In the genomic region with DNA sequence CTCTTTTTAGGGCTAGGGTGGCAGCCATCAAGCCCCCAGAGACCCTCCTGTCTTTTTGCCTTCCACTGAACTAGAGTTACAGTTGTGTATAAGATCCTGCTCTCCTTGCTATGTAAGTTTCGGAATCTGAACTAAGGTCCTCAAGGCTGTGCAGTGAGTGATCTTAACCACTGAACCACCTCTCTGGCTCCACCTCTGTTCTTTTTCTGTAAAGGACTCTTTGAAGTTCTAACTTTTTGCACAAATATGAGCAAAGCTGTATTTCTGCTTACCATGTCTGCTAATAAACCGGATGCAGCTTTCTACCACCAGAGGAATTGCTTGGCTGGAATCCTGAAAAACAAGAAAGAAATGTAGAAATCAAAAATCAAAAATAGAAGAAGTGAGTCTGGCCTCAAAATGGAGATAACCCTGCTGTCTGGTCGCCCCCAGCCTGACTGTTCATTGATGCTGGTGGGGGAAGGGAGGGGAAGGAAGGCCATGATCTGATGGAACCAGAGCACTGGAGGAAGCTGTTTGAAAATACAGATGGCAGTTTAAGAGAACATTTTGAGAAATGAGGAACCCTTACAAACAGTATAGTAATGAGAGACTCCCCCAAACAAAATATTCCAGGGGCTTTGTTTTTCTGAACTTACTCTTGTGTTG, we compare ENCODE assay signal across 28 mouse cellular contexts. TPM values are rescaled to one million over a fixed set of nuclear protein-coding genes. Genes with fewer than 3 reads are reported as not detected.
DNase-seq lines count a peak whose midpoint lies in the region; TF ChIP-seq lines count a peak whose summit lies in the region.
"Had no signal": no experiment of that assay in that cellular context is flagged by ENCODE, and none has a peak within 500 bp of the region (broad histone marks: within the 10 kb centered on the region; RNA-seq: fewer than 3 reads in every experiment).

No protein-coding gene starts in this region.

- WGBS in cerebellum, adult 2 months, result 94% methylated on average over 3 of the region's 3 CpGs

- H3K4me3 ChIP-seq in cerebellum, adult 2 months (replicated peaks; ENCODE audit: insufficient read depth, low read depth, low read length), result no peak overlapping the region
- H3K4me3 ChIP-seq: gastrocnemius, adult 2 months; heart, adult 2 months; heart, embryonic 12.5 days; midbrain, embryonic 10.5 days; midbrain, embryonic 15.5 days; neural tube, embryonic 12.5 days had no signal

- H3K27ac ChIP-seq in cerebellum, adult 2 months (ENCODE audit: insufficient read depth, low read length), result no peak overlapping the region
- H3K27ac ChIP-seq: gastrocnemius, adult 2 months; heart, adult 2 months; hindbrain, embryonic 14.5 days; liver, embryonic 14.5 days; midbrain, embryonic 10.5 days; midbrain, embryonic 15.5 days; neural tube, embryonic 12.5 days had no signal

- H3K4me1 ChIP-seq in cerebellum, adult 2 months (ENCODE audit: control insufficient read depth, insufficient read depth, low read length), result peaks cover 16% of the 10 kb centered on the region; the same call in 1 of the 2 replicates
- H3K4me1 ChIP-seq: heart, embryonic 12.5 days; midbrain, embryonic 10.5 days; midbrain, embryonic 15.5 days; neural tube, embryonic 12.5 days had no signal

- TF ChIP-seq POLR2A in cerebellum, adult 2 months (IDR thresholded peaks at IDR 0.05; ENCODE audit: borderline replicate concordance, insufficient read depth, low read length), result no peak

- TF ChIP-seq CTCF in cerebellum, adult 2 months (IDR thresholded peaks at IDR 0.05; ENCODE audit: borderline replicate concordance, insufficient read depth, low read depth, low read length), result no peak

- no peaks in the 10 kb centered on the region for H3K27me3 ChIP-seq in cerebellum, adult 2 months (ENCODE audit: control insufficient read depth, insufficient read depth, low read length)
- H3K27me3 ChIP-seq: CH12.LX; heart, embryonic 12.5 days; midbrain, embryonic 15.5 days; neural tube, embryonic 12.5 days had no signal

- peak; percentile 50 for DNase-seq in CD4-positive, CD25-positive, alpha-beta regulatory T cell, adult 2 months (ENCODE audit: low read depth, low spot score)
- DNase-seq in T-cell, adult 2 months (ENCODE audit: low spot score), result peak; percentile 22
- DNase-seq in naive thymus-derived CD4-positive, alpha-beta T cell, adult 2 months (ENCODE audit: low read depth), result peak; percentile 73
- DNase-seq in thymus, postnatal 4 days, result peak; percentile 34
- DNase-seq in cerebellum, postnatal 25 days, result no peak
- no peak for DNase-seq in cerebellum, adult 2 months
- no peak for DNase-seq in Muller cell, postnatal 12 days (ENCODE audit: inconsistent ontology term)
- DNase-seq: adrenal gland, adult 2 months; adrenal gland, postnatal 36 days; cerebellum, adult 18-20 months; cerebellum, postnatal 14 days; gastrocnemius, adult 2 months; heart, adult 2 months; kidney, adult 9 months; kidney, postnatal 10 days; layer of hippocampus, adult 9-11 months; liver; lung, adult 2 months; lung, postnatal 14 days; right cerebral cortex, adult 18-20 months; spleen, adult 18-20 months had no signal

RNA-seq across cellular contexts. Expression of a gene that starts 45.5 kb away (rescaled TPM):
- 1.5 and 1.8 TPM in 2 replicates for polyA plus RNA-seq in cerebellum, adult 2 months (2012; rRNA removed)

Comparison
In these comparisons a context has a peak if more than half of its experiments do, and no peak if none do; other contexts are left out.
1. DNase-seq: peak in CD4-positive, CD25-positive, alpha-beta regulatory T cell, adult 2 months (single experiment), T-cell, adult 2 months (single experiment), naive thymus-derived CD4-positive, alpha-beta T cell, adult 2 months (single experiment) and thymus, postnatal 4 days (single experiment); none in cerebellum, postnatal 25 days (0 of 2), cerebellum, adult 2 months (0 of 2) and Muller cell, postnatal 12 days (single experiment).